Mouse (Mus musculus) midbrain, embryonic 12.5 days (tissue): ENCODE measurements around the gene Tnfrsf1a. TPM values are rescaled to one million over a fixed set of nuclear protein-coding genes. Genes with fewer than 3 reads are reported as not detected.

Experiments used
- ATAC-seq: fragments of 200-750 bp; cut with Nextera tagmentation; 2 replicates; pipeline ENCODE4 v1.8.0; 2017; ENCODE audit warnings: low read depth, moderate TSS enrichment, moderate library complexity; ENCODE audit not compliant: low FRiP score
- H3K27ac ChIP-seq: fragments of 300-500 bp; sonication (generic); replicated peaks from 2 replicates; pipeline ENCODE4 v1.5.1; 2016; ENCODE audit warnings: mild to moderate bottlenecking
- H3K27me3 ChIP-seq: fragments of 300-500 bp; sonication (generic); 2 replicates; pipeline ENCODE4 v1.6.1; 2016; ENCODE audit warnings: mild to moderate bottlenecking
- H3K36me3 ChIP-seq: fragments of 300-500 bp; sonication (generic); 2 replicates; pipeline ENCODE4 v1.6.1; 2016
- H3K4me1 ChIP-seq: fragments of 300-500 bp; sonication (generic); 2 replicates; pipeline ENCODE4 v1.6.1; 2016
- H3K4me2 ChIP-seq: fragments of 300-500 bp; sonication (generic); replicated peaks from 2 replicates; pipeline ENCODE4 v1.6.1; 2016; ENCODE audit warnings: mild to moderate bottlenecking, moderate library complexity
- H3K4me3 ChIP-seq: fragments of 300-500 bp; sonication (generic); 2 replicates; pipeline ENCODE4 v1.5.1; 2016; ENCODE audit warnings: mild to moderate bottlenecking
- H3K9ac ChIP-seq: fragments of 300-500 bp; sonication (generic); replicated peaks from 2 replicates; pipeline ENCODE4 v1.6.1; 2016; ENCODE audit warnings: mild to moderate bottlenecking, moderate library complexity
- H3K9me3 ChIP-seq: fragments of 300-500 bp; sonication (generic); 2 replicates; pipeline ENCODE4 v1.6.1; 2016; ENCODE audit warnings: mild to moderate bottlenecking
- WGBS: fragments of 180-500 bp; shearing (Covaris S2); methylation state at CpG from one replicate; pipeline ENCODE4 v1.1.7; 2016; 5-methylcytosine and 5-hydroxymethylcytosine counted together
- polyA plus RNA-seq: library from polyadenylated mRNA; unstranded; fragments of >200 nt; fragmentation: Nextera tagmentation; extraction: Ambion mirVana; gene quantifications from 2 replicates; pipeline ENCODE4 v1.2.1, GENCODE M21; 2016

Tnfrsf1a gene
- polyA plus RNA-seq, 1 experiment from 2014 or later = 22.8 TPM

DNA sequence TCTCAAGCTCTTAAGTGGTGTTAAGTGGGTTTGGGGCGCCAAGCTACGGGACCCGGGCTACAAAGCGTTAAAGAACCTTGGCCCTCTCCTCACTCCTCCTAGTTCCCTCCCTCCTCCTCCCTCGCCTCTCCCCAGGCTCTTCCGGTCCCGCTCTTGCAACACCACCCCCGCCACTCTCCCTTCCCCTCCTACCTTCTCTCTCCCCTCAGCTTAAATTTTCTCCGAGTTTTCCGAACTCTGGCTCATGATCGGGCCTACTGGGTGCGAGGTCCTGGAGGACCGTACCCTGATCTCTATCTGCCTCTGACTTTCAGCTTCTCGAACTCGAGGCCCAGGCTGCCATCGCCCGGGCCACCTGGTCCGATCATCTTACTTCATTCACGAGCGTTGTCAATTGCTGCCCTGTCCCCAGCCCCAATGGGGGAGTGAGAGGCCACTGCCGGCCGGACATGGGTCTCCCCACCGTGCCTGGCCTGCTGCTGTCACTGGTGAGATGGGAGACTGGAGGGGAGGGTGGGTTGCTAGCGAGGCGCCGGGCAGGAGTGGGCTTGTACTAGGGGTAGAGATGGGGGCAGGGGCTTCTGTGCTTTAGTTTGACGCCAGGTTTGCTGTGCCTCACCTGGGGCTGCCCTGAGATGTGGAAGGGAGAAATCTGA is 541 bp downstream of the Tnfrsf1a start:
- peak; percentile 65 for ATAC-seq
- H3K27ac ChIP-seq = no peak overlapping the region

GRCm38 (mm10) chr6:125350231-125350994 is 1.3 kb downstream of the Tnfrsf1a start:
- peak overlapping the region; percentile 58 for H3K4me2 ChIP-seq
- ATAC-seq = no peak
- H3K27ac ChIP-seq = no peak overlapping the region
- H3K36me3 ChIP-seq = no peaks in the 10 kb centered on the region
- H3K9me3 ChIP-seq = no peaks in the 10 kb centered on the region
- 4% methylated on average over 20 of the region's 20 CpGs for WGBS
- peaks cover 36% of the 10 kb centered on the region for H3K4me1 ChIP-seq
- peaks cover 24% of the 10 kb centered on the region for H3K27me3 ChIP-seq
- H3K9ac ChIP-seq = peak overlapping the region; percentile 46
- H3K4me3 ChIP-seq = peak overlapping the region; percentile 45

More for the DNA sequence above, 541 bp downstream of the Tnfrsf1a start:
- Histone ChIP-seq H3K27me3 (peaks cover 28% of the 10 kb centered on the region), H3K4me3 (peak overlapping the region; percentile 45), H3K9me3 (no peaks in the 10 kb centered on the region), H3K9ac (peak overlapping the region; percentile 46), H3K4me1 (peaks cover 29% of the 10 kb centered on the region), H3K36me3 (no peaks in the 10 kb centered on the region), H3K4me2 (peak overlapping the region; percentile 58)
- whole genome bisulfite sequencing = under 1% methylated on average over 26 of the region's 27 CpGs

GRCm38 (mm10) chr6:125350995-125351324 is 1.8 kb downstream of the Tnfrsf1a start:
- no peaks in the 10 kb centered on the region for H3K9me3 ChIP-seq
- no peak for ATAC-seq
- H3K4me3 ChIP-seq = peak overlapping the region; percentile 45
- H3K9ac ChIP-seq = no peak overlapping the region
- WGBS = 78% methylated on average over 2 of the region's 2 CpGs
- H3K36me3 ChIP-seq = no peaks in the 10 kb centered on the region
- H3K4me1 ChIP-seq = peaks cover 39% of the 10 kb centered on the region
- H3K4me2 ChIP-seq = peak overlapping the region; percentile 58
- H3K27me3 ChIP-seq = peaks cover 27% of the 10 kb centered on the region
- no peak overlapping the region for H3K27ac ChIP-seq

DNA sequence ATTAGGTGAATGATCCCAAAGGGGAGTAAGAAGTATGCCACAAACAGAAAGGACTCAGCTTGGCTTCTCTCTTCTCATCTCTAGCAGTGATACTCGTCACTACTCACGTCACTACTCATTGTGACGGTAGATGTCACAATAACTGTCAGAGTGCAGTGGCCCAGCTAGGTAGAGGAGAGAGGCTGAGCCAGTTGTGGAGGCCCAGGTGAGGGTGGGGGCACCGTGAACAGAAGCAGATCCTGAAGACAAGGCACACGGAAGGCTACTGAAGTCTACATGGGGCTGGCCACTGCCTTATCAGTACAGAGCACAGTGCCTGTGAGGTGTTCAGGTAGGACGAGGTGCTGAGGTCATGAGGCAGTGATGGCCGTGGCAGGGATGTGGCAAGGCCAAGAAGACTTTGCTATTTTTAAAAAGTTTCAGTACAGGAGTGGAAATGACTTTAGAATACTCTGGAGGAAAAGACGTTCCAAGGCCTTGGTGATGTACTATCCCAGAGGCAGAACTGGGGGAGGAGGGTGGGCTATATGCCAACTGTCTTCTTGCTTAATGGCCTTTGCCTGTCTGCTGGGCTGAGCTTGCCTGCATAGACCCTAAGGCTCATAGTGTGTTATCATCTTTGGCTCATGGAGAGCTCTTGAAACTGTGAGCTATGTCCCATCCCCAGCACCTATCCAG is 2.3 kb downstream of the Tnfrsf1a start:
- 74% methylated on average over 8 of the region's 8 CpGs for WGBS
- H3K4me3 ChIP-seq = no peak overlapping the region
- no peak overlapping the region for H3K4me2 ChIP-seq
- H3K9me3 ChIP-seq = no peaks in the 10 kb centered on the region
- no peak overlapping the region for H3K27ac ChIP-seq
- no peak for ATAC-seq
- H3K4me1 ChIP-seq = peaks cover 39% of the 10 kb centered on the region
- no peaks in the 10 kb centered on the region for H3K36me3 ChIP-seq
- H3K27me3 ChIP-seq = peaks cover 27% of the 10 kb centered on the region
- no peak overlapping the region for H3K9ac ChIP-seq

DNA sequence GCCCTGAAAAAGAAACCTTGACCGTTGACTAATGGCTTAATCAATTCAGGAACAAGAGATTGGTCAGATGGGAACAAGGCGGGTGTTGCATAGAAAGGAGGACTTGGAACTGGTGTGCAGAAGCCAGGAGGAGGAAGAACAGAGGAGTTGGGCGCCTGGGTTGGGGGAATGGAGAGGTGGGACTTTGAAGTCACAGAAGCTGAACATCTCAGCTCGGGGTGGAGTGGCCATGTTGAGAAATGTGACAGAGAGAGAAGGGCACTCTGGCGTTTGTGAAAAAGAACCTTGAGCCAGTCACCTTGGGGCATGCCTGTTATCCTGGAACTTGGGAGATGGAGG is 2.9 kb downstream of the Tnfrsf1a start:
- no peaks in the 10 kb centered on the region for H3K36me3 ChIP-seq
- no peak for ATAC-seq
- H3K9me3 ChIP-seq = no peaks in the 10 kb centered on the region
- 75% methylated on average over 5 of the region's 5 CpGs for WGBS
- H3K4me1 ChIP-seq = peaks cover 39% of the 10 kb centered on the region
- no peak overlapping the region for H3K4me2 ChIP-seq
- no peak overlapping the region for H3K9ac ChIP-seq
- peaks cover 27% of the 10 kb centered on the region for H3K27me3 ChIP-seq
- H3K4me3 ChIP-seq = no peak overlapping the region
- no peak overlapping the region for H3K27ac ChIP-seq

DNA sequence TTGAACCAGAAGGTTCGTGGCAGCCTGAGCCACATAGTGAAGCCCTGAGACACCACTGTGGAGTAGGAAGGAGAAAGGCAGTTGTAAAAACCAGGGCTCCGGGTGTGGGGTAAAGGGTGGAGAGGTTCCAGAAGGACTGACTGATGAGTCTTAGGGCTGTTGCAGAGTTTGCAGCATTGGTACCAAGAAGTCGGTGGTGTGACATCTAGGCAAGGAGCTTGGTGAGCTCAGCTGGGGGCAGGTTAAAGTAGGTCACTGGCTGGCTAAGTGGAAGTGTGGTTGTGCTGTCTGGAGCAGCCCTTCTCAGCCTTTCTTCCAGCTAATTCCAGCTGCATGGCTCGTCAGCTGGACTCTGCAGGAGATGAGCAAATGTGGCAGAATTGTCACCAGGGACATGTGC is 3.6 kb downstream of the Tnfrsf1a start:
- H3K27ac ChIP-seq = no peak overlapping the region
- H3K4me2 ChIP-seq = no peak overlapping the region
- H3K36me3 ChIP-seq = peaks cover 7% of the 10 kb centered on the region
- no peak overlapping the region for H3K4me3 ChIP-seq
- ATAC-seq = no peak
- no peaks in the 10 kb centered on the region for H3K9me3 ChIP-seq
- H3K4me1 ChIP-seq = peaks cover 39% of the 10 kb centered on the region
- no peak overlapping the region for H3K9ac ChIP-seq
- peaks cover 27% of the 10 kb centered on the region for H3K27me3 ChIP-seq
- 73% methylated on average over 4 of the region's 4 CpGs for WGBS

DNA sequence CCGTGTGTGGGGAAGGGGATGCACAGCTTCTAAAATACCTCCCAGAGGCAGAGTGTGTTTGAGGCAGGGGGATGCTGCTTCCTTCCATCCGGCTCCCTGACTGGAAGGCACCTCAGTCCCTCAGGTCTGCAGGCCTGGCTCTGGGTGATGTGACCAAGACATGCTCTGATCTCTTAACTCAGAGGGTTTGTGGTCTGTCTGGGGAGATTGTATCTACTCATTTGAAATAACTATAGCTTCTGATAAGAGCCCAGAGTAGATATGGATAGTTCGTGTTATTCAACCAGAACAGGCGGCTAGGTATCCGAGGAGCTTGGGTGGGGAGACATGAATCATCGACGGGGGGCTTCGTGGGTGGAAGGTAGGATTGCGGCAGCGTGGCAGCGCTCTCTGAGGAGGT is 4.1 kb downstream of the Tnfrsf1a start:
- H3K4me2 ChIP-seq = no peak overlapping the region
- H3K27ac ChIP-seq = no peak overlapping the region
- H3K27me3 ChIP-seq = peaks cover 24% of the 10 kb centered on the region
- no peak overlapping the region for H3K4me3 ChIP-seq
- no peak overlapping the region for H3K9ac ChIP-seq
- ATAC-seq = no peak
- 84% methylated on average over 11 of the region's 11 CpGs for WGBS
- peaks cover 12% of the 10 kb centered on the region for H3K36me3 ChIP-seq
- no peaks in the 10 kb centered on the region for H3K9me3 ChIP-seq
- peaks cover 39% of the 10 kb centered on the region for H3K4me1 ChIP-seq

DNA sequence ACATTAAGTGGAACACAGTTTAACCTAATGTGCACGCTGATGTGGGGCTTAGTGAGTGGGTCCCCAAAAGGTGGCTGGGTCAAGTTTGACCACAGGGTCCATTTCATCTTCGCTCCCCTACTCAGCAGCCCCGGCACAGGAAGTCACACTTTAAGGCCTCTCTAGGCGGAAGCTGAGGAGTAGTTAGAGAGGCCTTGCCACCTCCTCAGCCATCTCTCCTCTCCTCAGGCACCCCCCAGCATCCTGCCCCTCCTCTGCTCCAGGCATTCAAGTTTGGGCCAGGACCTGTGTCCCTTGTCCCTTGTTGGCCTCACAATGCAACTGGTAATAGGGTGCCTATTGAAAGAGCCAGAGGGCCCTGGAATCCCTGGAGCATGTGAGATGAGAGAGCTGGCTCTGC is 4.5 kb downstream of the Tnfrsf1a start:
- H3K4me2 ChIP-seq = no peak overlapping the region
- H3K27me3 ChIP-seq = peaks cover 24% of the 10 kb centered on the region
- H3K27ac ChIP-seq = no peak overlapping the region
- peaks cover 15% of the 10 kb centered on the region for H3K36me3 ChIP-seq
- no peaks in the 10 kb centered on the region for H3K9me3 ChIP-seq
- no peak overlapping the region for H3K4me3 ChIP-seq
- peaks cover 39% of the 10 kb centered on the region for H3K4me1 ChIP-seq
- WGBS = 86% methylated on average over 4 of the region's 4 CpGs
- no peak overlapping the region for H3K9ac ChIP-seq
- no peak for ATAC-seq

- no peak overlapping the region for H3K27ac ChIP-seq
- 10% methylated on average over 14 of the region's 14 CpGs for WGBS
- ATAC-seq = no peak
- no peak overlapping the region for H3K9ac ChIP-seq
- peak overlapping the region; percentile 18; the same call in 1 of the 2 replicates for H3K4me2 ChIP-seq
- H3K36me3 ChIP-seq = peaks cover 15% of the 10 kb centered on the region
- H3K27me3 ChIP-seq = peaks cover 21% of the 10 kb centered on the region
- H3K4me1 ChIP-seq = peaks cover 30% of the 10 kb centered on the region
- 0 out of 2 replicates have a peak overlapping the region, but pooled peaks have one; percentile 0 for H3K4me3 ChIP-seq
- H3K9me3 ChIP-seq = no peaks in the 10 kb centered on the region
Measured at GRCm38 (mm10) chr6:125354352-125355151, 5.4 kb downstream of the Tnfrsf1a start.

- H3K9me3 ChIP-seq = no peaks in the 10 kb centered on the region
- H3K9ac ChIP-seq = no peak overlapping the region
- H3K27me3 ChIP-seq = peaks cover 27% of the 10 kb centered on the region
- WGBS = 5% methylated on average over 10 of the region's 10 CpGs
- peaks cover 15% of the 10 kb centered on the region for H3K36me3 ChIP-seq
- peak overlapping the region; percentile 18 for H3K4me2 ChIP-seq
- ATAC-seq = no peak
- H3K4me1 ChIP-seq = peaks cover 24% of the 10 kb centered on the region
- no peak overlapping the region for H3K27ac ChIP-seq
- H3K4me3 ChIP-seq = 0 out of 2 replicates have a peak overlapping the region, but pooled peaks have one; percentile 0
Measured at GRCm38 (mm10) chr6:125355197-125355741, 6.1 kb downstream of the Tnfrsf1a start.

DNA sequence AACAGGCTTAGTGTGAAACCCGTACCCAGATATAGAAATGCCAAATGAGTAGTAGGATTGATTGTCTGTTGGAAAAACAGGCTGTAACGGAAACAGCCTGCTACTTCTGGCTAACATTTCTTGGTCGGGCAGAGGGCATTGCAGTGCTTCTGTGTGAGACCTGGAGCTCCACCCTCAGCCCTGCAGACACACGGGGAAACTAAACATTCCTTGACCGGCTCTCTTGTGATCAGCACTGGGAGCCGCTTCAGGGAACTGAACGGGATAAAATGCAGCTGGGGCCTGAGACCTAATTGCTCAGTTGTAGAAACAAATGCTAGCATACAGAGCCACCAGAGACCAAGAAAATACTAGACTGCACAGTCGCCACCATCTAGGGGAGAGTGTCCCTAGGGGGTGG is 7.1 kb downstream of the Tnfrsf1a start:
- H3K4me1 ChIP-seq = peaks cover 19% of the 10 kb centered on the region
- H3K27me3 ChIP-seq = peaks cover 37% of the 10 kb centered on the region
- H3K4me2 ChIP-seq = no peak overlapping the region
- no peak overlapping the region for H3K27ac ChIP-seq
- H3K36me3 ChIP-seq = peaks cover 15% of the 10 kb centered on the region
- no peaks in the 10 kb centered on the region for H3K9me3 ChIP-seq
- H3K4me3 ChIP-seq = no peak overlapping the region
- ATAC-seq = no peak
- no peak overlapping the region for H3K9ac ChIP-seq
- WGBS = 45% methylated on average over 8 of the region's 8 CpGs
